Mouse (Mus musculus) hindbrain, embryonic 12.5 days (tissue): ENCODE data around the gene Srsf4. TPM values are rescaled to one million over a fixed set of nuclear protein-coding genes. Genes with fewer than 3 reads are reported as not detected.

Experiments
- ATAC-seq: fragments of 200-750 bp; cut with Nextera tagmentation; 2 replicates; pipeline ENCODE4 v1.8.0; 2017; ENCODE audit warnings: moderate TSS enrichment; ENCODE audit not compliant: low FRiP score
- H3K27ac ChIP-seq: fragments of 300-500 bp; sonication (generic); 2 replicates; pipeline ENCODE4 v1.5.1; 2016; ENCODE audit warnings: mild to moderate bottlenecking
- H3K27me3 ChIP-seq: fragments of 300-500 bp; sonication (generic); 2 replicates; pipeline ENCODE4 v1.6.1; 2016; ENCODE audit warnings: mild to moderate bottlenecking
- H3K36me3 ChIP-seq: fragments of 300-500 bp; sonication (generic); 2 replicates; pipeline ENCODE4 v1.6.1; 2016; ENCODE audit warnings: mild to moderate bottlenecking
- H3K4me1 ChIP-seq: fragments of 300-500 bp; sonication (generic); 2 replicates; pipeline ENCODE4 v1.6.1; 2016
- H3K4me2 ChIP-seq: fragments of 300-500 bp; sonication (generic); replicated peaks from 2 replicates; pipeline ENCODE4 v1.6.1; 2016; ENCODE audit warnings: mild to moderate bottlenecking
- H3K4me3 ChIP-seq: fragments of 300-500 bp; sonication (generic); 2 replicates; pipeline ENCODE4 v1.5.1; 2016; ENCODE audit warnings: mild to moderate bottlenecking
- H3K9ac ChIP-seq: fragments of 300-500 bp; sonication (generic); 2 replicates; pipeline ENCODE4 v1.6.1; 2016; ENCODE audit warnings: mild to moderate bottlenecking, moderate library complexity
- H3K9me3 ChIP-seq: fragments of 300-500 bp; sonication (generic); replicated peaks from 2 replicates; pipeline ENCODE4 v1.6.1; 2016; ENCODE audit warnings: mild to moderate bottlenecking
- WGBS: fragments of 180-500 bp; shearing (Covaris S2); methylation state at CpG from one replicate; pipeline ENCODE4 v1.1.7; 2016; 5-methylcytosine and 5-hydroxymethylcytosine counted together
- polyA plus RNA-seq: library from polyadenylated mRNA; unstranded; fragments of >200 nt; fragmentation: Nextera tagmentation; extraction: Ambion mirVana; gene quantifications from 2 replicates; pipeline ENCODE4 v1.2.1, GENCODE M21; 2016

The Srsf4 gene
- polyA plus RNA-seq, 1 experiment from 2014 or later = 139 TPM

- Histone ChIP-seq H3K27ac (no peak overlapping the region), H3K4me1 (peaks cover 70% of the 10 kb centered on the region), H3K27me3 (peaks cover 90% of the 10 kb centered on the region), H3K4me3 (no peak overlapping the region), H3K4me2 (no peak overlapping the region; the same call in 1 of the 2 replicates), H3K9me3 (no peaks in the 10 kb centered on the region), H3K36me3 (peaks cover 1% of the 10 kb centered on the region; the same call in 1 of the 2 replicates), H3K9ac (no peak overlapping the region)
- WGBS = 10% methylated on average over 15 of the region's 15 CpGs
- no peak for ATAC-seq
Measured at GRCm38 (mm10) chr4:131918711-131919500, 45.5 kb downstream of the Srsf4 start.

- Histone ChIP-seq H3K4me3 (peak overlapping the region; percentile 48; the same call in 1 of the 2 replicates), H3K4me1 (peaks cover 64% of the 10 kb centered on the region)
Measured at GRCm38 (mm10) chr4:131919506-131920140, 46.2 kb downstream of the Srsf4 start.

GRCm38 (mm10) chr4:131920141-131920594 is 46.8 kb downstream of the Srsf4 start:
- no peak for ATAC-seq
- H3K4me3 ChIP-seq = peak overlapping the region; percentile 48
- H3K4me1 ChIP-seq = peaks cover 59% of the 10 kb centered on the region
- H3K36me3 ChIP-seq = peaks cover 14% of the 10 kb centered on the region
- peak overlapping the region; percentile 82 for H3K4me2 ChIP-seq
- no peak overlapping the region for H3K27ac ChIP-seq
- H3K9me3 ChIP-seq = no peaks in the 10 kb centered on the region
- H3K9ac ChIP-seq = peak overlapping the region; percentile 62
- WGBS = under 1% methylated on average over 50 of the region's 51 CpGs
- peaks cover 98% of the 10 kb centered on the region for H3K27me3 ChIP-seq

More at GRCm38 (mm10) chr4:131919506-131920140, 46.2 kb downstream of the Srsf4 start:
- 7% methylated on average over 15 of the region's 15 CpGs for WGBS
- Histone ChIP-seq H3K9me3 (no peaks in the 10 kb centered on the region), H3K36me3 (peaks cover 8% of the 10 kb centered on the region), H3K27me3 (peaks cover 93% of the 10 kb centered on the region), H3K27ac (no peak overlapping the region), H3K4me2 (peak overlapping the region; percentile 82; the same call in 1 of the 2 replicates), H3K9ac (no peak overlapping the region)
- no peak for ATAC-seq

GRCm38 (mm10) chr4:131920595-131921351 is 47.4 kb downstream of the Srsf4 start:
- Histone ChIP-seq H3K27ac (no peak overlapping the region), H3K4me2 (peak overlapping the region; percentile 82), H3K27me3 (peaks cover 98% of the 10 kb centered on the region), H3K4me1 (peaks cover 53% of the 10 kb centered on the region), H3K36me3 (peaks cover 20% of the 10 kb centered on the region), H3K9me3 (no peaks in the 10 kb centered on the region), H3K9ac (peak overlapping the region; percentile 62), H3K4me3 (peak overlapping the region; percentile 48)
- WGBS = 1% methylated on average over 65 of the region's 76 CpGs
- ATAC-seq = peak; percentile 18; the same call in 1 of the 2 replicates

GRCm38 (mm10) chr4:131921461-131922346 is 48.3 kb downstream of the Srsf4 start, which contains the start of gene Tmem200b:
Gene Tmem200b (plus strand): TSS chr4:131921771.
- Histone ChIP-seq H3K9me3 (no peaks in the 10 kb centered on the region), H3K9ac (peak within 1 kb of the TSS; percentile 62), H3K4me2 (peak within 1 kb of the TSS; percentile 82), H3K4me1 (peaks cover 47% of the 10 kb centered on the region), H3K27ac (no peak within 1 kb of the TSS), H3K36me3 (peaks cover 29% of the 10 kb centered on the region), H3K27me3 (peaks cover 97% of the 10 kb centered on the region), H3K4me3 (peak within 1 kb of the TSS; percentile 48)
- 2% methylated on average over 60 of the region's 130 CpGs for WGBS
- ATAC-seq = peak; percentile 30; the same call in 1 of the 2 replicates

- Histone ChIP-seq H3K4me1 (peaks cover 47% of the 10 kb centered on the region), H3K27me3 (peaks cover 90% of the 10 kb centered on the region), H3K36me3 (peaks cover 34% of the 10 kb centered on the region), H3K4me3 (peak overlapping the region; percentile 48), H3K9ac (peak overlapping the region; percentile 62), H3K4me2 (peak overlapping the region; percentile 82), H3K27ac (no peak overlapping the region), H3K9me3 (no peaks in the 10 kb centered on the region)
- no peak for ATAC-seq
- 55% methylated on average over 15 of the region's 15 CpGs for WGBS
Measured at GRCm38 (mm10) chr4:131922404-131922803, 49.0 kb downstream of the Srsf4 start.

GRCm38 (mm10) chr4:131924096-131924810 is 50.8 kb downstream of the Srsf4 start:
- H3K27me3 ChIP-seq = peaks cover 73% of the 10 kb centered on the region
- 76% methylated on average over 6 of the region's 6 CpGs for WGBS
- no peak overlapping the region for H3K4me2 ChIP-seq
- no peak overlapping the region for H3K27ac ChIP-seq
- peaks cover 46% of the 10 kb centered on the region for H3K36me3 ChIP-seq
- no peak for ATAC-seq
- H3K9ac ChIP-seq = no peak overlapping the region
- peaks cover 36% of the 10 kb centered on the region for H3K4me1 ChIP-seq
- H3K9me3 ChIP-seq = no peaks in the 10 kb centered on the region
- H3K4me3 ChIP-seq = no peak overlapping the region

- Histone ChIP-seq H3K4me2 (no peak overlapping the region), H3K27ac (no peak overlapping the region), H3K9me3 (no peaks in the 10 kb centered on the region), H3K4me3 (no peak overlapping the region), H3K27me3 (peaks cover 25% of the 10 kb centered on the region), H3K36me3 (peaks cover 85% of the 10 kb centered on the region), H3K9ac (no peak overlapping the region), H3K4me1 (no peaks in the 10 kb centered on the region)
- ATAC-seq = no peak
- WGBS = 91% methylated on average over 6 of the region's 6 CpGs
Measured at GRCm38 (mm10) chr4:131929146-131929545, 55.7 kb downstream of the Srsf4 start.

- Histone ChIP-seq H3K9ac (no peak overlapping the region), H3K4me1 (no peaks in the 10 kb centered on the region)
- WGBS = 89% methylated on average over 2 of the region's 2 CpGs
Measured at GRCm38 (mm10) chr4:131939459-131939858, 66.0 kb downstream of the Srsf4 start.

GRCm38 (mm10) chr4:131940846-131941245 is 67.4 kb downstream of the Srsf4 start:
- no peak overlapping the region for H3K4me3 ChIP-seq
- no peak overlapping the region for H3K9ac ChIP-seq
- no peak for ATAC-seq
- H3K36me3 ChIP-seq = peaks cover 33% of the 10 kb centered on the region
- WGBS = 95% methylated on average over 4 of the region's 4 CpGs
- no peak overlapping the region for H3K27ac ChIP-seq
- H3K9me3 ChIP-seq = no peaks in the 10 kb centered on the region
- no peaks in the 10 kb centered on the region for H3K4me1 ChIP-seq
- no peaks in the 10 kb centered on the region for H3K27me3 ChIP-seq
- H3K4me2 ChIP-seq = no peak overlapping the region

More at GRCm38 (mm10) chr4:131939459-131939858, 66.0 kb downstream of the Srsf4 start:
- H3K4me3 ChIP-seq = no peak overlapping the region
- H3K9me3 ChIP-seq = no peaks in the 10 kb centered on the region
- no peaks in the 10 kb centered on the region for H3K27me3 ChIP-seq
- no peak for ATAC-seq
- H3K27ac ChIP-seq = no peak overlapping the region
- H3K4me2 ChIP-seq = no peak overlapping the region
- H3K36me3 ChIP-seq = peaks cover 47% of the 10 kb centered on the region

GRCm38 (mm10) chr4:131947848-131948247 is 74.4 kb downstream of the Srsf4 start:
- Histone ChIP-seq H3K9me3 (no peaks in the 10 kb centered on the region), H3K36me3 (0 out of 2 replicates have a peak, but pooled peaks cover 6% of the 10 kb centered on the region), H3K27me3 (no peaks in the 10 kb centered on the region), H3K4me1 (peaks cover 11% of the 10 kb centered on the region), H3K4me2 (no peak overlapping the region), H3K9ac (no peak overlapping the region), H3K27ac (no peak overlapping the region), H3K4me3 (no peak overlapping the region)
- ATAC-seq = no peak
- WGBS = 91% methylated on average over 11 of the region's 11 CpGs
